Mouse (Mus musculus): ENCODE measurements around the gene Gm17093.
"Not testable (repeated sequence)": the region's sequence is repeated elsewhere in the genome, so short reads cannot be mapped to it uniquely, and the experiment has no call there.

Gene Gm17093

GRCm38 (mm10) chr14:44517976-44518375 is at the start of gene Gm17093:
Gene Gm17093 (plus strand): TSS chr14:44518276.
- DNase-seq, result not testable (repeated sequence)

- DNase-seq, result not testable (repeated sequence)
These were observed 25.9 kb upstream of the Gm17093 start, which contains the start of gene BC061237 for GRCm38 (mm10) chr14:44492163-44492562. Gene BC061237 (plus strand): TSS chr14:44492463.

DNA sequence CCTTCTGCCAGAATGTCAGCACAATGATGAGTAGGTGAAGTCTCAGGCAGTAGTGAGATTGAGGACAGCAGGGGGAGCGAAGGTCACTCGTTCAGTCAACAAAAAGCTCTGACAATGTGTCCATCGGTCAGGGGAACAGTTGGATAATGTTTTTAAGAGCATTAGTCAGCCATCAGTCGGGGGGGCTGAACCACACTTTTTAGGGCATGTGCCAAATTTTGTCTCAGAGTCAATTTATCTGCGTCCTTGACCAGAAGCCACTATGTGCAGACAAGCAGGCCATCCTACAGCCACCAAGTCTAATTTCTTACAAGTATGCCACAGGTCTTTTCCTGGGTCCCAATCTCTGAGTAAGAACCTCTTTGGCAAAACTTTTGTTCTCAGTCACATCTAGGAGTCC is 29.9 kb downstream of the Gm17093 start:
- not testable (repeated sequence) for DNase-seq

Measured in layer of hippocampus, adult 9-11 months (tissue).